Mouse (Mus musculus): ENCODE data around the gene Zmat5.

Gene Zmat5

DNA sequence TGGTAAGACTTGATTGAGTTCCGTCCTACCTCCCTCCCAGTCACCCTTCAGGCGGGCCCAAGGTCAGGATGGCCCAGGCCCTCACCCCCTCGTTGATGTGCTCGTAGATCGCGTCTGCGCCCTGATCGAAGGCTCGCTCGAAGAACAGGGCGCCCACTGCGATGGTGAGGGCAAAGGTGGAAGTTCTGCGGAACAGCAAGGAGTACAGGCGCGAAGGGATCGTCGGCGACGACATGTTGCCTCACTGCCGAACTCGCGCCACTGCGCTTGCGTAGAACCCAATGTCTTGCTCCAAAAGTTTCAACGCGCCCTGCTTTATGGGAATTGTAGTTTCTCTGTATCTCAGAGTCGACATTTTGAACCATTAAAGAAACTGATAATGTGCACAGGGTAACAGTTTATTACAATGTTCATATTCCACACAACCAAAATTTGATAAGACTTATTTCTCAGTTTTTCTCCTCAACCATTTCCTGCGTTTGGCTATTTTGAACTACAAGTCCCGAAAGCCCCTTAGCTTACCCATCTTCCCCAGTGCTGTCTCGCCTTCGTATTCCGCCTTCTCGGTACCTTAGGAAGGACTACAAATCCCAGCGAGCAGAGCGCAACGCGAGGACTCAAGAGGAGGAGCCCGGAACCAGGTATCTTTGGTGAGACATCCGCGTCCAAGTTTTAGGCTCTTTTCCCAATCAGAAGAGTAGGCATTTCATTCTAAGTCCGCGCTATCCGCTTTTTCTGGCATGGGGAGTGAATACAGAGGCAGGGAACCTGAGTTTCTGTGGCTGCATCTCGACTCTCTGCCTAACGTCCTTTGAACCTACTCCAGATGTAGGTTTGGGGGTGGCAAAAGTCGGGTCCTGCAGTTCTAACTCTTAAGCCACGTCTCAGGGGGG lies at the start of gene Zmat5, which contains the start of gene Uqcr10:
Gene Zmat5, plus strand, starts transcription at position 607 of the 893 bp plus-strand sequence.
Gene Uqcr10, minus strand, starts transcription at position 271 of the 893 bp plus-strand sequence.
- peak; percentile 94 for DNase-seq

DNA sequence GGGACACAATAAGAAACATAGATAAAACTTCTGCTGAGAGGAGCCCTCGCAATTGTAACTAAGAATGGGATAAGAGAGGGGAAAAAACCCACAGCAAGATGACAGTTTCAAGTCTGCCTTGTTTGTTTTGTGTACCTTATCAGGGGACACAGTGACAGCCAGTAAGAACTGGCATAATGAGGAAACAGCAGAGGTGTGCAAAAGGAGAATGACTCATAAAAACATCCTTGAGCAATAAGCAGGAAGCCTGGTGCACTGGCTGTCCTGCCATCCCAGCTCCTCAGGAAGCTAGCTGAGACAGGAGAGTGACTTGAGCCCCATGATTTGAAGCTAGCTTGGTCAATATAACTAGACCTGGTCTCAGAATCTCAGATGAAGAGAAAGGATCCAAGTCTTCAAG lies 44.7 kb upstream of the Zmat5 start:
- no peak for DNase-seq

DNA sequence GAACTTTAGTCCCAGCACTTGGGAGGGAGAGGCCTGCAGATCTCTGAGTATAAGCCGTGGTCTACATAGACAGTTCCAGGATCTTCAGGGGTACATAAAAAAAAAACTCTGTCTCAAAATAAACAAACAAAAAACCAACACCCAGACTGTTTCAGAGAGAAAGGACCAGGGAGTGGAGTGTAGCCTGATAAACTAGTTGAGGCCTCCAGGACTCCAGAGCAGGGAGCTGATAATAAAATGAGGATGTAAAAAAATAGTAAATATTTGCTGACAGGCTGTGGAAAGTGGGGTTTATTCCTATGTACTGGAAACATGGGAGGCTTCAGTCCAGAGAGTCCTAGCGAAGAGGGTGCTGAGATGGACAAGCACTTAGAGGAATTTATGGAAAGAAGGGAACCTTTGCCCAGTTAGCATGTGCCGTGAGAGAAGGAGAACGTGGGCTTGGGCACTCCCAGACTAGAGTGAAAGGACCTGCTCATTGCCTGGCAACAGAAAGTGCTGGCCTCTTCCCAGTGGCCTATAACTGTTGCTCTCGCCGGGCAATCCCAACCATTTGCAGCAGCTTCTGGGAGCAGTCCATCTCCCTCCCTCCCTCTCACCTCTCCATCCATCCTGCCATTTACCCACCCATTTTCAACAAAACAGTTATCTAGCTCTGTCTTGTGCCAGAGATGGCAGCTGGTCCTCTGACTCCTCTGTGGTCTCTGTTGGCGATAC lies 44.0 kb upstream of the Zmat5 start:
- DNase-seq = no peak

DNA sequence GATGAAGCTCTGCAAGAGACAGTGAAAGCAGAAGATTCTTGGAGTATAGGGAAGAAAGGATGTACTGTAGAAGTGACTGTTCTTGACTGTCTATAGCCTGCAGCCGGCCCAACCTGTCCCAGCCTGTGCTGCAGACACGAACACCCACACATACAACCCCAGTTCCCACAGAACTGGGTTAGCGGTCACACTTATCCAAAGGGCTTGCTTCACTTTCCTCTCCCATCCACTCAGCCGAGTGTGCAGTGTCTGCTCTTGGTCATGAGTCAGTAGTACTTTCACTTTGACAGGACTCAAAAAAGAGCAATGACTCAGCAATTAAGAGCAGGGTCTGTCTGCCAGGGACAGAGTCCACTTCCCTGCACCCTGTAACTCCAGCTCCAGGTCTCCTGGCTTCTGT lies 43.2 kb upstream of the Zmat5 start:
- no peak for DNase-seq

DNA sequence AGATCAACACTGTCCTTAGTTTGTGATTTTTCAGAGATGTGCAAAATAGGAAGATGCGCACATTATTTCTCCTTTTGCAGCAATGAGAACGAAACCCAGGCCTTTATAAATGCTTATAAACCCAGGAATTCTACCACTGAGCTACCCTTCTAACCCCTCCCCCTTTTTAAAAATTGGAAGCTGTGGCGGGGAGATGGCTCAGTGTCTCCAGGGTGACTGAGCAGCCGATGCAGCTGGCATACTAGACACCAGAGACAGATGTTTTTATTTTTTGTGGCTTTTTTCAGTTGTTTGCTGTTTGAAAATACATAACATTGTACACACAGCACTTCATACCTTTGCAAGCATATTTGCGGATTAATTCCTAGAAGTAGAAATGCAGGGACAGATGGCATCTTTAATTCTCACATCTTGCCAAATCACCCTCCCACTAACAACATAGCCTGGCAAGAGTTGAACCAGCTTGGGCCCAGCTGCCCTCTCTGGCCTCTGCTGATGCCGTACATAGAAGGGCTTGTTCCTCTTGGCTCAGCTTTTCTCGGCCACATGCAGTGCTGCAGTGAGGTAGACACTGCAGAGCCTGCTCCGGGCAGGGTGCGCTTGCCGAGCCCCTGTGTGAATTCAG lies 42.5 kb upstream of the Zmat5 start:
- peak; percentile 32 to 78 for DNase-seq

DNA sequence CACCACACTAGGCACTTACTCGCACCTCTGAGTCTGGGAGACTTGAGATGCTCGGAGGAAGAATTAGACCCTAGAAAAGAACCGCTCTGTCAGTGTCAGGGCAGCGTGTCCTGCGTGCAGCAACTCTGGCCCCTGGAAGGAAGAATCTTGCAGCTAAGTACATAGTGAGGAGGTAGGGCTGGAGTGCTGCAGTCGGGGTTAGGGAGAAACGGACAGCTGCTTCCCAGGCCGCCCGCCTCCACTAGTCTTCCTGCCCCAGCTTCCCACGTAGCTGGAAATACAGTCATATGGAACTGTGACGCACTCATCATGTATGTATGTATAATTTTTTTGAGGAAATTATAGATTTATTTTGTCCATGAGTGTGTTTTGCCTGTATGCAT lies 42.0 kb upstream of the Zmat5 start:
- DNase-seq = no peak

DNA sequence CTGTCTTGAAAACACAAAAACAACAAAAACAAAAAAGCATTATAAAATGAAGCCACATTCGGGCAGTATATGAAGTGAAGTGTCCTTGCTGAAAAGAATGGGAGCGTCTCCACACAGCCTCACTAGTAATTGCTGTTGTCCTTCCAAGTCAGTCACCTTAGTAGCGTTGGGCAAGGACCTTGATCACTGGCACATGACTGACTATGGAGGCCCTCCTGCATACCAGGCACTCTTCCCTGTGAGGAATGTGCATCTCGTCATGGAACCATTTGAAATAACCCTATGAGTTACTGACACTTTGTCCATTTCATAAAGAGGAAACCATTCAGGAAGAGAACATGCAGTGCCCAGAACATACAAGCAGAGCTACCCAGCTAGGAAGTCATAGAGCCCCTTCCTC lies 32.7 kb upstream of the Zmat5 start:
- DNase-seq = no peak

DNA sequence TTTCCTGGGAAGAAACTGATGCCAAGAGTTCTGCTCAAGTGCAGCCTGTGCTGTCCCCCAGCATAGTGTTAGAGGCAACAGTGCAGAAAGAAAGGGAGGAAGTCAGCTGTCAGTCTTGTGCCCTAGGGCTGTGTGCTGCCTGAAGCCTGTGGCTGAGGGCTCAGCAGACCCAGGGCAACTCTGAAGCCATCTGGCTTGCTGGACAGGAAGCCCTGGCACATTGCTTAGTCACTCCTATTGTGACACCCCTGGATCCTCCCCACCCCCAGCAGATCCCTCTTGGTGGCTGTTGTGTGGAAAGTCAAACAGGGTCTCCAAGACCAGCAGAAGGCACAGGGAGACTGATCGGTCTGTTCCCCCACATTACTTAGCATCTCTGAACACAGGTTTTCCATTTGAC lies 29.9 kb upstream of the Zmat5 start:
- peak; percentile 37 to 60 for DNase-seq

DNA sequence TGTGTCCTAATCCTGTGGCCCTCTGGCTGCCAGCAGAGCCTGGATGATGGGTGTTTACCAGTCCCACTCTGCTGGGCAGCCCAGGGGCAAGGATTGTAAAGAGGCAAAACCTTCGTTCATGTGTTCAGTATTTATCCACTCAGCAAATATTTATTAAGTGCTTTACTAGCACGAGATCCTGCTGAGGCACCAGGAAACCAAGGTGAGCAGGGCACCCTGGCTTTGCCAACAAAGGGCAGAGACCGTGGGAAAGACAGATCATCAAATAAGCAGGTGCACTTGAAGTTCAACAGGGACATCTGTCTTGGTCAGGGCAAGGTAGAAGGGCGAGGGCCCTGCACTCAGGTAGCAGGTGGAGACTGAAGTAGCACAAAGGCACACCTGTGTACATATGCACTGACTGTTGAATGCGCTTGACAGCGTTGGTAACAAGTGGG lies 29.3 kb upstream of the Zmat5 start:
- DNase-seq = peak; percentile 22 to 53

DNA sequence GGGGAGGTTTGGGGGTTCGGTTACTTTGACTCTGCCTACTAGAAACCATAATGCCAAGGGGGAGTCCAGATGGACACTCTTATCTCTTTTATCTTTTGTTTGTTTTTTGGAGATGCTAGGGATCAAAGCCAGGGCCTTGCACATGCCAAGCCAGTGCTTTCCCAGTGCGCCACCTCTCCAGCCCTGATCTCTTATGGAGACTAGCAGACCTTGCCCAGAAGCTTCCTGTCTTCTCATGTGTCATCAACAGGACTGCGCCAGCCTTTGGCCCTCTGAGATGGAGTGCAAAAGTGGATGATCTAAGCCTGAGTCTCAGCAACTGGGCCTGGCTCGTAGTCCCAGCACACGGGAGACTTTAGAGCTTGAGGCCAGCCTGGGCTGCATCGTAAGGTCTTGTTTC lies 28.8 kb upstream of the Zmat5 start:
- DNase-seq = no peak

DNA sequence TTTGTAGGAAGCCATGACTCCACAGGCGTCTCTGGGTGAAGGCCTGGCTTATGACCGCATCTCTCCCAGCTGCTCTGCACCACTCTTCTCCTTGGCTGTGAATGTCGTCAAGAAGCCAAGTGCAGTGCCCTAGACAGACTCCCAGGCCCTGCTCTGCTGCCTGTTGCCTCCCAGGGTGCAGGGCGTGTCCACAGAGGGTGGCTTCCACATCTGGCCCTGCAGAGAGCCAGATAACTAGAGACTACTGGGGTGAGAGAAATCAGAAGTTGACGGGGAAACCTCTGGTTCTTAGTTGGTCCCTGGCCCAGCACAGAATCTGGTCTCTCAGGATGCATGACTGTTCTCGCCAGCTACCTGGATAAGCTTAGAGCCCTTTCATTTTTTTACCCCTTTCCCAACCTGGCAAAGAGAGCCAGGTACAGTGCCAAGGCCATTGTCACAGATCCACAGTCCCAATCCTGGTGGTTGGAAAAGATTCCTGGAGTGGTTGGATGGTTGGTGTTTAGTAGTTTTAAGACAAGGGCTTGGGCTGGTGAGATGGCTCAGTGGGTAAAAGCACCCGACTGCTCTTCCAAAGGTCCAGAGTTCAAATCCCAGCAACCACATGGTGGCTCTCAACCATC lies 27.1 kb upstream of the Zmat5 start:
- no peak for DNase-seq

DNA sequence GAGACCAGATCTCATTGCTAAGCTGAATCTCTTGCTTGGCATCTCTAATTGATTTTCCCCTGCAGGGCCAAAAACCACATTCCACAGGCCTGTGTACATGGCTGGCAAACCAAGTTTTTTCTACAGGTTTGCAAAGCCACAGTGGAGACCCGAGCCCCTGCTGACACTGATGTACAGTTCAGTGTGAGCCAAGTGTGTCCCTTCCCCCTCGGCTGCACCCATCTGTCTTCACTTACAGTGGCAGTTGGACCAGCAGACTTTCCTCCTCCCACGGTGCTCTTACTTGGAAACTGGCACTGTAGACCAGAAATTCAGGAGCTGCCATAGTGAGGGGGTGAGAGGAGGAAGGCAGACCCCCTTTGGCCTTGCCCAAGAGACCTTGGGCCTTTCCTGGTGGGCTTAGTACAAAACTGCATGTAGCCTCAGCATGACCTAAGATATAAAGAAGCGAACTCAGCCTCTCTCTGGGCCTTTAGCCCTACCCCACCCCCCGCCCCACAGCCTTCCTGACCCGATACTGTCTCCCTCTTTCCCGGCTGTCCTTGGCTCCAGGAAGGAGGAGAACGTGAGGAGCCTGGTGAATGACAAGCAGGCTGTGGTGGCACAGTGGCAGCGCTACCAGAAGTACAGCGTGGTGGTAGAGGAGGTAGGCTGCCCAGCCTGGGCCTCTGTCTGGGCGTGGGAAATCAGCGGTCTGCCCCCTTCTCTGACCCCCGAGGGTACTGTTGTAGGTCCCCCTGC lies 25.6 kb upstream of the Zmat5 start:
- no peak for DNase-seq

DNA sequence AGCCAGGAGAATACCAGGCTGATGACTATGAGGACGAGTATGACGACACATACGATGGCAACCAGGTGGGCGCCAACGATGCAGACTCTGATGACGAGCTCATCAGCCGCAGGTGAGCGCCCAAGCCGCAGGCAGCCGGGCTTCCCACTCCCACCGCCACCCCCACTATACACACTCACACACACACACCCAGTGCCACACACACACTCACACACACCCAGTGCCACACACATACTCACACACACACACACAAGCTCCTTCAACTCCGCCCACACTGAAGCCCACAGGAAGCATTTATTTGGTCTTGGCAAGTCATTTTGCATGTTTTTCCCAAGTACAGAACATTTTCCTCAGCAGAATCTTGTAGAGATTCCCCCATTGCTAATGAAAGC lies 25.0 kb upstream of the Zmat5 start:
- DNase-seq = no peak

DNA sequence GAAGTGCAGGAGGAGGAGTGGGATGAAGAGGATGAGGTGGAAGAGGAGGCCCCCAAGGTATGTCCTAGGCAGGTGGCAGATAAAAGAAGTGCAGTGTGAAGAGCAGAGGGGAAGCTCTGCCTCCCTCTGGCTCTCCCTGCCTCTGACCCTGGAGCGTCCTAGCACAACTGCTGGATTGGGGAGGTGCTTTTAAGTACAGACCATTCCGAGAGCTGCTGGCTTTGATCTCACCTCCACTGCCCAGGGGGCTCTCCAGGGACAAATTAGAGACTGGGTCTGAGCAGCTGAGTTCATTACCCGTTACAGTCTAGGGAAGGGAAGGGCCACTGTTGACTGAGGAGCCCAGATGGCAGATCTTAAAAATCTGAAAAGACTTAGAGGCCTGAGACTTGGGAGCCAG lies 24.4 kb upstream of the Zmat5 start:
- DNase-seq = no peak

DNA sequence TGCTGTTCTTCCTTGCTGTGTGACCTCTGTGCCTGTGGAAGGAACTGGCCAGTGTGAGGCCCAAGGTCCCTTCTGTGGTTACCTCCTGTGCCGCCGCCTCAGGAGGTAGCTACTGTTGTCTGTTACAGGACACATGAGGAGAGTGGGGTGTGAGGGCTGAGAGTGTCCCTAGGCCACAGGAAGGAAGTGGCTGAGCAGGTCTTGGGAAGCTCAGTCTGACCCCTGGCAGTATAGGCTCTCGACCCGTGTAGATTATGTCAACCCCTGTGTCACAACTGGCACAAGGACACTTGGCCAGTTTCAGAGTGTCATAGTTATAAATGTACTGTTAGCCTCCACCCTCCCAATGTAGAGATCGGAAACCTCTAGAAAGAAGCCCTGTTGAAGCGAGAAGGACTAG lies 21.0 kb upstream of the Zmat5 start:
- no peak for DNase-seq

DNA sequence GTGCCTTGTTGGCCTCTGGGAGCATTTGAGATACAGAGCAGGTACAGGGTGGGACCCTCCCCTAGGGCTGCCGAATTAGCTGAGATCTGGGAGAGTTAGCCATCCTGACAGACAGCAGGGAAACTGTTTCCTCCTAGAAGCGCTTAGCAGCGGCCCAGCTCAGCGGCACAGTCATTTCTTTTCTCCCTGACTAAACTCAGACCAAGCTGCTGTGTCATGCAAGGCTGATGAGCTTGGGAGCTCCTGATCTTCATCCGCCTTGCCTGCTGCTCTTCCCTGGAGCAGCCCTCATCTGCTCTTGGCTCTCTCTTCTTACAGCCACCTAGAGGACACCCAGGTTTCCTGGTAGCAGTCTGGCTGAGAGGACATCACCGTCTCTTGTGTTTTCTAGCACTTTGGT lies 20.3 kb upstream of the Zmat5 start:
- DNase-seq = no peak

DNA sequence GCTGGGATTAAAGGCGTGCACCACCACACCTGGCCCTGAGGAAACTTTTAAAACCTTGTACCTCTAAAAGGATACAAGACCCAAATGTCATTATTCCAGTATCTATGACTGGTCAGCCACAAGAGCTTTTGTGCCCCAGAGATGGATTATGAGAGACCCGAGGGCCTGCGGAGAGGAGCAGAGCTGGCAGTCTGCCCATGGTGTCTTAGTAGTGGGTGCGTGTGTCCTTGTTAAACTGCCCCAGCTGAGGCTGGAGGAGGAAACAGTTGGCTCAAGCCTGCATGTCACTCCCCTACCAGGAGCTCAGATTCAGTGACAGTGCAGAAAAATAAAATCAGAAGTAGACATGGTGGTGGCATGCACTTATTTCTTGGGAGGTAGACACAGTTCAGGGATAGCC lies 19.4 kb upstream of the Zmat5 start:
- no peak for DNase-seq

DNA sequence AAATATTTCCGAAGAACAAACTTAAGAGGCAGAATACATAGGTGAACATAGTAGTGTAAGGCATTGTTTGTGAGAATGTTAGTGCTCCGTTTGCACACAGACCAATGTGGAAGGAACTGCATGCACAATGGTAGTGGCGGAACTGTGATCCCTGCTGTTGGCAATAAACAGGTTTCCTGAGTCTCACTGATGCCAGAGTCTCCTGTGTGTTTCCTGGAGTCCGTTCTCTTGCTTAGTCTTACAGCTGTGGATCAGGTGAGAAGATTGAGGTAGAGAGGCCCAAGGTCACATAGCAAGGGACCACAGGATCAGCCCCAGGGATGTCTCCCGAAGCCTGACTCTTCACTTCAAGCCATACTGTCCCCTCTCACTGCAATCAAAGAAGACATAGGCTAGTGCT lies 19.0 kb upstream of the Zmat5 start:
- DNase-seq = no peak

DNA sequence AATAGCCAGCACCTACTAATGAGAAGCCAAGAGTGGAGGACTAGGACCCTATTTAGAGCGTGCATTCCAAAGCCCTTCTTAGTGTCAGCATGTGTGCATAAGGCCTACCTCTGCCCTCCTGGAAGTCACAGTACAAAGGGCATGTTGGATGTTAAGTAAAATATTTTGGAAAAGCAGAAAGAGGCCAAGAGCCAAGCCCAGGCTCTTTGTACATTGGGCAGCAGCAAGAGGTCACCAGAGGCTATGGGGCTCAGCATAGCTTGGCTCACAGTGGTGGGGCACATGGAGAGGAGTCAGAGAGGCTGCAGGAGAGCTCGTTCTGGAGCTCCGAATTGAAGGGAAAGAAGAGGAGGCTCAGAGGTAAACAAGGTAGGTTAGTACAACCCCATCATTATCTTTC lies 17.5 kb upstream of the Zmat5 start:
- DNase-seq = no peak

DNA sequence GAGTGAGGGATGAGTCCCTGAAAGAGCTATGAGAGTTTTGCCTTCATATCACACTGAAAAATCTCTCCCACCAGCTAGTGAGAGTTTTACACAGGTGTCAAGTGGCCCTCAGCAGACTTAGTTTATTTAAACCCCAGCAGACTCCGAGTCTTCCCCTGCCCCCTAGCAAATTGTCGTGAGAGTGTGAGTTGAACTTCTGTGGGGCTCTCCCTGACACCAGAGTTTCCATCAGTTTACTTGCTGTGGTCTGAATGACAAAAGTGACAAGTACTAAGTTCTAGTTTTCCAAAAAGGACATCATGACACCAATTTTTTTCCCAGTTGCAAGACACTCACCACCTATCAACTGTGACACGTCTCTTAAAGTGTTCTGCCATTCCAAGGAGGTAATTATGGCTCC lies 16.6 kb upstream of the Zmat5 start:
- no peak for DNase-seq

DNA sequence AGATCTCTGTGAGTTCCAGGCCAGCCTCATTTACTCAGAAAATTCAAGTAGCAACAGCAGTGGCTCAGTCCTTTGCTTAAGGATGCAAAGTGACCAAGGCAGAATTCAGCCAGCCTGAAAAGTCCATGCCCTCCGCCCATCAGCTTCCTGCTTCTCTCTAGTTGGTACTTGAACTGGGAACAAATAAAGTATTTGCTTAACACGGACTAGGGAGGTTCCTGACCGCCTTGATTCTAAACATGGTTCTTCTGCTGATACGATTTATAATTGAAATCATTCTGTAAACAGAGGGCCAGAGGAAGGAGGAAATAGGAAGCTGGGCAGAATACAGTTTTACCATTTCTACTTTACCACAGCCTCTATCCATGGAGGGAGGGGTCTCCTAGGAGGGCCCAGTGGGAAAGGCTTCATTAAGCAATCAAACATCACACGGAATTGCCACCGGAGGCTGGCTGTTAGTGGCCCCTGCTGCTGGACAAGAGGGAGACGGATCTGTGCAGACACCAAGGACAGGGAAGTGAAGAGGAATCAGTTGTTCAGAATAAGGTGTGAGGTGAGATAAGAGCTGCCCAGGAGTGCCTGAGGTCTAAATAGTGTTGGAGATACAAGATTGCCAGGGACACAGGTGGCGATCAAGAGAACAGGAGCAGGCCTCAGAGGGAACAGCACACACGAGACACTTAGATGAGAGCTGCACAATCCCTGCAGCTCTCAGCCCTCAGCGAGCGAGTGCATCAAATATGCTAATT lies 15.7 kb upstream of the Zmat5 start:
- DNase-seq = no peak

DNA sequence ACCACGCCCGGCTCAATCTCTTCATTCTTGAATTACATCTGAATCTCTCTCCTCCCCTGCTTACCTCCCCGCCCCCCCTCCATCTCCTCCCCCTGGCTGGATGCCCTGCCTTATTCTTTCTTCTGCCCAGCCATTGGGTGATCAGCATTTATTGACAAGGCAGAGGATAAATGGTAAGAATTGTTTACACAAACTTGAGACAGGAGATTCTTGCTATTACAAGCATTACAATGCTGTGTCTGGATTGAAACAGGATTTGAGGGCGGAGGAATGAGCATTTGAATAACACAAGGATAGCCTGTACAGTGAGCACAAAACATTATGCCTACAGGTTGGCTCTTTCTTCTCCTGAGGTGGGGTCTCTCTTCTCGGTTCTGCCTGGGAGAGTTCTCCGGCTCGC lies 14.1 kb upstream of the Zmat5 start:
- no peak for DNase-seq
